Mouse (Mus musculus) midbrain, embryonic 15.5 days (tissue): Measurements from ENCODE around the gene Ntn1. TPM values are rescaled to one million over a fixed set of nuclear protein-coding genes. Genes with fewer than 3 reads are reported as not detected.
A peak's percentile ranks its signal among the peaks of the same experiment; 100 is the strongest.

Source experiments
- ATAC-seq: fragments of 200-750 bp; cut with Nextera tagmentation; replicated peaks from 2 replicates; pipeline ENCODE4 v1.8.0; 2017; ENCODE audit warnings: moderate TSS enrichment
- H3K27ac ChIP-seq: fragments of 300-500 bp; sonication (generic); 2 replicates; pipeline ENCODE4 v1.5.1; 2015; ENCODE audit warnings: mild to moderate bottlenecking, inconsistent platforms
- H3K27me3 ChIP-seq: fragments of 300-500 bp; sonication (generic); replicated peaks from 2 replicates; pipeline ENCODE4 v1.6.1; 2015; ENCODE audit warnings: inconsistent platforms
- H3K36me3 ChIP-seq: fragments of 300-500 bp; sonication (generic); replicated peaks from 2 replicates; pipeline ENCODE4 v1.6.1; 2015; ENCODE audit warnings: inconsistent platforms
- H3K4me1 ChIP-seq: fragments of 300-500 bp; sonication (generic); 2 replicates; pipeline ENCODE4 v1.6.1; 2015; ENCODE audit warnings: inconsistent platforms
- H3K4me2 ChIP-seq: fragments of 300-500 bp; sonication (generic); 2 replicates; pipeline ENCODE4 v1.6.1; 2015; ENCODE audit warnings: inconsistent platforms, mild to moderate bottlenecking, moderate library complexity
- H3K4me3 ChIP-seq: fragments of 300-500 bp; sonication (generic); 2 replicates; pipeline ENCODE4 v1.5.1; 2015; ENCODE audit warnings: mild to moderate bottlenecking, inconsistent platforms
- H3K9ac ChIP-seq: fragments of 300-500 bp; sonication (generic); 2 replicates; pipeline ENCODE4 v1.6.1; 2015; ENCODE audit warnings: mild to moderate bottlenecking, inconsistent platforms
- H3K9me3 ChIP-seq: fragments of 300-500 bp; sonication (generic); 2 replicates; pipeline ENCODE4 v1.6.1; 2016; ENCODE audit warnings: inconsistent platforms
- WGBS: fragments of 180-500 bp; shearing (Covaris S2); methylation state at CpG from one replicate; pipeline ENCODE4 v1.1.7; 2015; ENCODE audit warnings: mixed read lengths; 5-methylcytosine and 5-hydroxymethylcytosine counted together
- polyA plus RNA-seq: library from polyadenylated mRNA; unstranded; fragments of >200 nt; fragmentation: Nextera tagmentation; extraction: Ambion mirVana; gene quantifications from 2 replicates; pipeline ENCODE4 v1.2.1, GENCODE M21; 2015

Ntn1 gene
- polyA plus RNA-seq, 1 experiment from 2014 or later: 23.2 TPM

DNA sequence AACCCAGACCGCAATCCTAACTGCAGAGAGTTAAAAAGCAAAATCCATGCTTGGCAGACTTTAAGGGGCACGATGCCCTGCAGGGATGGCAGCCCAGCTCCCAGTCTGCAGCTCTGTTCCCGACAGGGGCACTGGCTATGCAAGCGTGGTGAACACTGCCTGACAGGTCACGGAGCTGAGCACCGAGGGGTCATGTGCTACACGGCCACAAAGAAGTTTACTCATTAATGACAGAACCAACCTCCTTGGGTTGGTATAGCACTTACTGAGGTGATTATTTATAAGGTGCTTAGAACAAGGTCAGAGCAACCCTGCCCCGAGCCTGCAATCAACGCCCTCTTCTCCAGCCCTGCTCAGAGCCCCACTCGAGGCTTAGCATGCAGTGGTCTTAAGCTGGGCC is 27.5 kb downstream of the Ntn1 start:
- H3K4me1 ChIP-seq: no peaks in the 10 kb centered on the region; the same call in 1 of the 2 replicates
- H3K27me3 ChIP-seq: peaks cover 15% of the 10 kb centered on the region
- H3K9ac ChIP-seq: no peak overlapping the region
- no peak overlapping the region for H3K4me3 ChIP-seq
- H3K36me3 ChIP-seq: no peaks in the 10 kb centered on the region
- H3K4me2 ChIP-seq: no peak overlapping the region
- no peak for ATAC-seq
- H3K9me3 ChIP-seq: no peaks in the 10 kb centered on the region
- H3K27ac ChIP-seq: no peak overlapping the region
- 62% methylated on average over 10 of the region's 10 CpGs for WGBS

- no peak overlapping the region for H3K27ac ChIP-seq
- no peak overlapping the region for H3K4me2 ChIP-seq
- H3K4me1 ChIP-seq: no peaks in the 10 kb centered on the region
- H3K36me3 ChIP-seq: no peaks in the 10 kb centered on the region
- no peaks in the 10 kb centered on the region for H3K9me3 ChIP-seq
- peaks cover 9% of the 10 kb centered on the region for H3K27me3 ChIP-seq
- no peak overlapping the region for H3K4me3 ChIP-seq
- no peak overlapping the region for H3K9ac ChIP-seq
- ATAC-seq: no peak
- 75% methylated on average over 11 of the region's 11 CpGs for WGBS
Measured at GRCm38 (mm10) chr11:68371609-68372008, 29.0 kb downstream of the Ntn1 start.

GRCm38 (mm10) chr11:68356901-68357300 is 43.7 kb downstream of the Ntn1 start:
- Histone ChIP-seq H3K4me1 (no peaks in the 10 kb centered on the region), H3K9ac (no peak overlapping the region), H3K36me3 (no peaks in the 10 kb centered on the region), H3K9me3 (no peaks in the 10 kb centered on the region), H3K4me2 (no peak overlapping the region), H3K27ac (no peak overlapping the region), H3K4me3 (no peak overlapping the region), H3K27me3 (no peaks in the 10 kb centered on the region)
- 63% methylated on average over 8 of the region's 8 CpGs for WGBS
- ATAC-seq: no peak

DNA sequence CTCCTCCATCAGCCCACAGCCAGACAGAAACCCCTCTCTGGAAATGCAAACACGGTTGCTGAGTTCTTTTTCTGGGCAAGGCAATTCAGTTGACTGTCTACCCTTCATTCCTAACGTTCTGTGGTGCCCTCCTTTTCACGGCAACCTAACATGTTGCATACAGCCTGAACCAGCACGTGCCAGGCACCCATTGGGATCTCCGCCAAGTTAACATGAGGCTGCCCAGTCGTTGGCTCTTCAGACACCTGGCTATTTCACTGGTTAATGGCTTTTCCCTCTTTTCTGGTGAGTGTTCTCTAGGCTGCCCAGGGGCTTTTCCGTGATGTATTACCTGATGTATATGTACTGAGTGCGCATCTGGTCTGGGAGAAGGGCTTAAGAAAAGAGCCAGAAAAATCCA is 45.1 kb downstream of the Ntn1 start:
- Histone ChIP-seq H3K4me3 (no peak overlapping the region), H3K9ac (no peak overlapping the region), H3K27ac (no peak overlapping the region), H3K4me1 (no peaks in the 10 kb centered on the region), H3K4me2 (no peak overlapping the region), H3K9me3 (no peaks in the 10 kb centered on the region), H3K36me3 (no peaks in the 10 kb centered on the region), H3K27me3 (no peaks in the 10 kb centered on the region)
- ATAC-seq: no peak
- WGBS: 71% methylated on average over 8 of the region's 8 CpGs

- H3K4me1 ChIP-seq: no peaks in the 10 kb centered on the region
- 63% methylated on average over 3 of the region's 3 CpGs for WGBS
- no peak overlapping the region for H3K4me2 ChIP-seq
- H3K4me3 ChIP-seq: no peak overlapping the region
- H3K9ac ChIP-seq: no peak overlapping the region
- H3K36me3 ChIP-seq: no peaks in the 10 kb centered on the region
- H3K27ac ChIP-seq: no peak overlapping the region
- no peaks in the 10 kb centered on the region for H3K27me3 ChIP-seq
- no peaks in the 10 kb centered on the region for H3K9me3 ChIP-seq
- ATAC-seq: no peak
Measured at GRCm38 (mm10) chr11:68354848-68355247, 45.8 kb downstream of the Ntn1 start.

- no peaks in the 10 kb centered on the region for H3K27me3 ChIP-seq
- H3K4me1 ChIP-seq: no peaks in the 10 kb centered on the region
- H3K9ac ChIP-seq: no peak overlapping the region
- H3K9me3 ChIP-seq: no peaks in the 10 kb centered on the region
- no peak overlapping the region for H3K4me2 ChIP-seq
- WGBS: 76% methylated on average over 6 of the region's 6 CpGs
- no peaks in the 10 kb centered on the region for H3K36me3 ChIP-seq
- ATAC-seq: no peak
- no peak overlapping the region for H3K27ac ChIP-seq
- no peak overlapping the region for H3K4me3 ChIP-seq
Measured at GRCm38 (mm10) chr11:68352236-68352635, 48.4 kb downstream of the Ntn1 start.

DNA sequence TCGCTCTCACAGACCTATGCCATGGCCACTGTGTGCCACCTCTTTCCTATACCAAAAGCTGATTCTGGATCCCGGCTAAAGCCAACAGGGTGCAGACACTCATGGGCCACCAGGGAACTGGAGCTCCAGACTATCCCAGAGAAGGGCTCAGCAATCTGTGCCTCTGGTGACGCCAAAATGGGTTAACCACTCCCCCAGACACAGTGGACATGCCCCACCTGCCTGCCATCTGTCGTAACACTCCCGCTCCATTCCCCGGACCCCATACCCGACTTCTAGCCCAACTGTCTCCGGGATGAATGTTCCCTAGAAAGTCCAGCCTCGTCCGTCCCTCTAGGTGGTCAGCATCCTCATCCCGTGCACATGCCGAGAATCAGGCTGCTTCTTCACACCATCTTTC is 51.8 kb downstream of the Ntn1 start:
- ATAC-seq: no peak
- Histone ChIP-seq H3K27me3 (no peaks in the 10 kb centered on the region), H3K36me3 (no peaks in the 10 kb centered on the region), H3K4me2 (no peak overlapping the region), H3K9ac (no peak overlapping the region), H3K9me3 (no peaks in the 10 kb centered on the region), H3K4me1 (no peaks in the 10 kb centered on the region), H3K27ac (no peak overlapping the region), H3K4me3 (no peak overlapping the region)
- WGBS: 91% methylated on average over 12 of the region's 12 CpGs

- ATAC-seq: no peak
- Histone ChIP-seq H3K9ac (no peak overlapping the region), H3K36me3 (no peaks in the 10 kb centered on the region), H3K9me3 (no peaks in the 10 kb centered on the region), H3K4me1 (no peaks in the 10 kb centered on the region), H3K4me2 (no peak overlapping the region), H3K27me3 (no peaks in the 10 kb centered on the region), H3K27ac (peak overlapping the region; percentile 21; the same call in 1 of the 2 replicates), H3K4me3 (no peak overlapping the region)
- WGBS: 53% methylated on average over 6 of the region's 6 CpGs
Measured at GRCm38 (mm10) chr11:68348083-68348482, 52.5 kb downstream of the Ntn1 start.

DNA sequence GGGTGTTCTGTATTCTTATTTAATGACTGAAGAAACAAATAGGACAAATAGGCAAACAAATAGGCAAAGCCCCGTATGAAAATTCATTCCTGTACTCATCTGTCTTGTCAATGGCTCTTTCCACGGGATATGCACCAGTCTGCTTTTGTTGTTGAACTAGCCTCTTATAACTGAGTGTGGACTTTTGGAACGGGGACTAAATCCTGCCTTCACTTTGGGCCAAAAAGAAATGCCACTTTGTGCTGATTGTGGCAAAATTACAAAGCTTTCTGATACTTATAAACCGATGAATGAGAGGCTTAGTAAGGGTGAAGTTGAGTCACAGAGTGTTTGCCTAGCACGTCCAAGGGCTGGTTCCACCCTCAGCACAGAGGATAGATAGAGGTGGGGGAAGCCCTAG is 53.1 kb downstream of the Ntn1 start:
- Histone ChIP-seq H3K36me3 (no peaks in the 10 kb centered on the region), H3K4me2 (no peak overlapping the region), H3K4me3 (no peak overlapping the region), H3K9me3 (no peaks in the 10 kb centered on the region), H3K9ac (no peak overlapping the region), H3K27me3 (no peaks in the 10 kb centered on the region), H3K27ac (peak overlapping the region; percentile 21; the same call in 1 of the 2 replicates), H3K4me1 (no peaks in the 10 kb centered on the region)
- 73% methylated on average over 5 of the region's 5 CpGs for WGBS
- ATAC-seq: no peak

- no peaks in the 10 kb centered on the region for H3K4me1 ChIP-seq
- 90% methylated on average over 5 of the region's 5 CpGs for WGBS
- no peaks in the 10 kb centered on the region for H3K9me3 ChIP-seq
- no peaks in the 10 kb centered on the region for H3K27me3 ChIP-seq
- ATAC-seq: no peak
- no peak overlapping the region for H3K4me2 ChIP-seq
- no peak overlapping the region for H3K9ac ChIP-seq
- H3K36me3 ChIP-seq: no peaks in the 10 kb centered on the region
- H3K4me3 ChIP-seq: no peak overlapping the region
- H3K27ac ChIP-seq: no peak overlapping the region
Measured at GRCm38 (mm10) chr11:68346099-68346498, 54.5 kb downstream of the Ntn1 start.

- Histone ChIP-seq H3K4me3 (no peak overlapping the region), H3K36me3 (no peaks in the 10 kb centered on the region), H3K27me3 (no peaks in the 10 kb centered on the region), H3K27ac (no peak overlapping the region), H3K4me1 (no peaks in the 10 kb centered on the region), H3K9me3 (no peaks in the 10 kb centered on the region), H3K9ac (no peak overlapping the region), H3K4me2 (no peak overlapping the region)
- ATAC-seq: no peak
- WGBS: 75% methylated on average over 9 of the region's 9 CpGs
Measured at GRCm38 (mm10) chr11:68344221-68344620, 56.4 kb downstream of the Ntn1 start.

DNA sequence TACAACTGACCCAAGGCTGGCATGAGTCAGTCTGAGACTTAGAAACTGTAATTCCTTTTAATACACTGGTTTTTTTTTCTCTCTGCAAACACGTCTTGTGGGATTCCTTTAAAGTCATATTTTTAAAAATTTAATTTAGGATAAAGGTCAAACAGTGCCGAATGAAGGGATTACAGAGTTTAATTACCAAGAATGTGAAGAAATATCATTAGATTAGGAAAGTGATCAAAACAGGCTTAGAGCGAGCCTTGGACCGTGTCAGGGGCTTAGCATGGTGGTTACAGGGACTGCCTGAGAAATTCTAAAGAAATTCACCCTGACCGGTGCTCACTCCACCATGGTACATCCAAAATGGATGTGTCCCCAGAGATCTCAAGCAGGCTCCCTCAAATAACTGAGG is 57.9 kb downstream of the Ntn1 start:
- no peak for ATAC-seq
- Histone ChIP-seq H3K4me3 (no peak overlapping the region), H3K27me3 (no peaks in the 10 kb centered on the region), H3K4me1 (no peaks in the 10 kb centered on the region), H3K36me3 (no peaks in the 10 kb centered on the region), H3K4me2 (no peak overlapping the region), H3K27ac (no peak overlapping the region), H3K9me3 (no peaks in the 10 kb centered on the region), H3K9ac (no peak overlapping the region)
- 52% methylated on average over 5 of the region's 5 CpGs for WGBS

GRCm38 (mm10) chr11:68342003-68342400 is 58.6 kb downstream of the Ntn1 start:
- WGBS: 78% methylated on average over 5 of the region's 5 CpGs
- H3K4me2 ChIP-seq: no peak overlapping the region
- ATAC-seq: no peak
- no peaks in the 10 kb centered on the region for H3K27me3 ChIP-seq
- no peak overlapping the region for H3K27ac ChIP-seq
- no peaks in the 10 kb centered on the region for H3K36me3 ChIP-seq
- no peak overlapping the region for H3K4me3 ChIP-seq
- no peaks in the 10 kb centered on the region for H3K9me3 ChIP-seq
- no peak overlapping the region for H3K9ac ChIP-seq
- no peaks in the 10 kb centered on the region for H3K4me1 ChIP-seq
